Mouse (Mus musculus): ENCODE results near the gene Ctso.

- TF ChIP-seq CTCF (IDR thresholded peaks at IDR 0.05; ENCODE audit: low read depth, low read length) (no peak), POLR2A (IDR thresholded peaks at IDR 0.05; ENCODE audit: insufficient read depth, low read length) (no peak)
These were observed 19.4 kb downstream of the Ctso start for GRCm38 (mm10) chr3:81951785-81952184.

Measured in ES-Bruce4 (cell line).